Mouse (Mus musculus) brain, embryonic 14.5 days (tissue): ENCODE results near the gene Gstcd.

ENCODE experiments used
- CTCF ChIP-seq: fragments of 200-500 bp; IDR thresholded peaks from 2 replicates; pipeline ENCODE4 v1.5.1; 2012; ENCODE audit warnings: inconsistent platforms, mild to moderate bottlenecking, moderate library complexity, borderline replicate concordance; ENCODE audit not compliant: insufficient read depth, insufficient read length; ENCODE audit errors: extremely low read depth
- POLR2A ChIP-seq: fragments of 200-500 bp; IDR thresholded peaks from 2 replicates; pipeline ENCODE4 v1.6.1; 2012; ENCODE audit warnings: mild to moderate bottlenecking, inconsistent platforms, borderline replicate concordance; ENCODE audit not compliant: poor library complexity, insufficient read depth, insufficient read length, severe bottlenecking; ENCODE audit errors: extremely low read depth

GRCm38 (mm10) chr3:132949380-132949790, 142.4 kb downstream of the Gstcd start:
- TF ChIP-seq POLR2A, result no peak
- no peak for TF ChIP-seq CTCF
